Mouse (Mus musculus): Measurements from ENCODE around the gene Cdc25a.

GRCm38 (mm10) chr9:109930752-109931151 lies 55.4 kb downstream of the Cdc25a start:
- TF ChIP-seq CTCF (IDR thresholded peaks at IDR 0.05; ENCODE audit: insufficient read depth, low read depth, low read length) (no peak), POLR2A (IDR thresholded peaks at IDR 0.05; ENCODE audit: insufficient read depth, low read depth, low read length) (no peak)

All from olfactory bulb, adult 2 months (tissue).